Mouse (Mus musculus) thymus, postnatal 25 days (tissue): ENCODE data around the gene Gpr22.
A peak's percentile ranks its signal among the peaks of the same experiment; 100 is the strongest.

ENCODE experiments used
- DNase-seq: peaks from one replicate; pipeline ENCODE4 v3.0.0; 2022

Gpr22 gene

DNA sequence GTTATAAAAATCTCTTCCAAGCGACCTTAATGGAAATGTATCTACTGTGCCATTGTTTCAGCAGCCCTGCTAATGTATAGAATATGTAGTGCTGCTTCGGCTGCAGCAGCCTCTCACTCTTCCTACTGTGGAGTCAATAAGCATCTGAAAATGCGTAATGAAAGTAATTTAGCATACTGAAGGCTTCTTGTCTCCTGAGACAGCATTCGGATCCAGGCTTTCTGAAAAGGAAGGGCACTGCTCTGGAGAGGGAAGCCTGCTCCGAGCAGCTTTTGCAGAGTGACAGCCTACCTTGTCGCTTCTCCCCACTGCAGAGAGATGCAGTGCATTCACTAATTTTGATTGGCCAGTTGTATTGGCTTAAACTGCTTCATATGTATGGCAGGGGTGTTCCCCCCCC is at the start of gene Gpr22:
Gpr22 (minus strand) TSS at position 348 of the 400 bp plus-strand sequence.
- no peak for DNase-seq

GRCm38 (mm10) chr12:31755885-31756755 is 42.4 kb upstream of the Gpr22 start:
- DNase-seq: peak; percentile 14

DNA sequence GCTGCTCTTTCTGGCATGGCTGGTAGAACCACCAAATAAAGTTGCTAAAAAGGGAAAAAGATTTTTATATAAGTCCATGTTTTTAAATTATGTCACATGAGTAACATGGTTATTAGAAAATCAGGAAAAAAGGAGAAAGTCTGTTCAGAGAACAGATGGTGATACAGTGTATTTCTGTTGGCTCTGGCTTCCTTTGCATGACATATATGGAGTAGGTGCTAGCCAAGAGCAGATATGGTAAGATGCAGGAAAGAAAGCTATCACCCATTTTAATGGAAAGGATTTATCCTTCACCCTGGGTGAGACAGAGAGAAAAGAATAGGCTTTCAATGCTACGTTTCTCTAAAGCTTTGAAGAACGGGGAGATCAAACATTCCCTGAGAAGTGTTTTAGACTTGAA is 40.7 kb upstream of the Gpr22 start:
- DNase-seq: no peak

GRCm38 (mm10) chr12:31749846-31750245 is 36.1 kb upstream of the Gpr22 start:
- no peak for DNase-seq

GRCm38 (mm10) chr12:31747301-31747700 is 33.6 kb upstream of the Gpr22 start:
- DNase-seq: no peak

DNA sequence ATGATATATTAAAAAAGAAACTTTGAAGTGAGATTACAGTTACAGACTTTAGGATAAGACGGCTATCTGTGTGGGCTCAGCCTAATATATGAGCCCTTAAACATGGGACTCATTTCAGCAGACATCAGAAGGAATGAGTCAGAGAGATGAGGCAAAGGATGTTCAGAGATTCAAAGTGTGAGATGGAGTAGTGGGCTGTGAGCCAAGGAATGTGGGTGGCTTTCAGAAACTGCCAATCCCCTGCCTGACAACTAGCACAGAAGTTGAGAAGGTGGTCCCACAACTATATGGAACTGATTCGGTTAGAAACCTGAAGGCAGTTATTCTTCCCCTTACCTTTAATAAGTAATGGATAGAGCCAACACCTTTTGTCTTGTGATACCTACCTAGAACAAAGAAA is 20.9 kb upstream of the Gpr22 start:
- no peak for DNase-seq

GRCm38 (mm10) chr12:31730126-31730525 is 16.4 kb upstream of the Gpr22 start:
- DNase-seq: no peak

DNA sequence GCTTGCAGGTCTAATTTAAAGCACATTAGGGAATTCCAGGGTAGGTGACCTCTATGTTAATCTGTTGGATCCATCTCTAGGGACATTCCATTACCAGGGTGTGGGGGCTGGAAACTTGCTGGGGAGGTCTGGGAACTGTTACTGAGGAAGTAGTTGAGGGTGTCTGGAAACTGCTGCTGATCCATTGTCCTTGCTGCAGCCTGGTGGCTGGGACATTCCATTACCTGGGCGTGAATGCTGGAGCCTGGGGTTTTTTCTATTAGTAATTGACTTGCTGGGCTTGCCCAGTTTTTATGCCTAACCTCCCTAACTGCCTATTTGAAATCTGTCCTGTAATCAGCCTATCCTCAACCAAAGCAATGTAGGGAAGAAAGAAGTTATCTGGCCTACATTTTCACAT is 13.0 kb upstream of the Gpr22 start:
- no peak for DNase-seq

DNA sequence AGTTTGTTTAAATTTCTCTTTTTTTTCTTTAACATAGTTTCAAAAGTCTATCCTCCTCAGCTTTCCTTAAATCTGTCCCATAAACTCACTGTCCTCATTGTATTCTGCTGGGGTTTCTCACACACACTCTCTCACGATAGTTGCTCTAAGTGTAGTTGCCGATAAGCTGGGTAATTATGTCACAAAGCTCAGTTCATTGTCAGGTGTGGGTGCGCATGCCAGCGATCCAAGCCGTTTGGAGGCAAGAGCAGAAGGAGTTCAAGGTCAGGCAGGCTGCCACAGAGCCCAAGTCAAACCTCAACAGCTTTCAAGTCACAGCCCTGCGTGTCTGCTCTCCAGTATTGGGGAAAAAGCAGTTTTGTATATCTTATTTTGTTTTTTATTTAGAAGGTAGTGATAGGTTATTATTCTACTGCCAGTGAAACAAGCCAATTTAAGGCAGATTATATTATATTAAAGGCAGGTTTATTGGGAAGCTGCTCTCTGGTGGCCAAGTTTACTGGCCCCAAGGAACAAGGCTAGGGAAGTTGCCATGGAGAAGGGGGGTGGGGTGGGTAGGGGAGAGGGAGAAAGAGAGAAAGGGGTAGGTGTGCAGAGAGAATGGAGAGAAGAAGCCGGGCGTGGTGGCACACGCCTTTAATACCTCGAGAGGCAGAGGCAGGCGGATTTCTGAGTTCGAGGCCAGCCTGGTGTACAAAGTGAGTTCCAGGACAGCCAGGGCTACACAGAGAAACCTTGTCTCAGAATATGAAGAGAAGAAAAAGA is 11.9 kb upstream of the Gpr22 start:
- no peak for DNase-seq

GRCm38 (mm10) chr12:31724576-31724975 is 10.8 kb upstream of the Gpr22 start:
- no peak for DNase-seq

DNA sequence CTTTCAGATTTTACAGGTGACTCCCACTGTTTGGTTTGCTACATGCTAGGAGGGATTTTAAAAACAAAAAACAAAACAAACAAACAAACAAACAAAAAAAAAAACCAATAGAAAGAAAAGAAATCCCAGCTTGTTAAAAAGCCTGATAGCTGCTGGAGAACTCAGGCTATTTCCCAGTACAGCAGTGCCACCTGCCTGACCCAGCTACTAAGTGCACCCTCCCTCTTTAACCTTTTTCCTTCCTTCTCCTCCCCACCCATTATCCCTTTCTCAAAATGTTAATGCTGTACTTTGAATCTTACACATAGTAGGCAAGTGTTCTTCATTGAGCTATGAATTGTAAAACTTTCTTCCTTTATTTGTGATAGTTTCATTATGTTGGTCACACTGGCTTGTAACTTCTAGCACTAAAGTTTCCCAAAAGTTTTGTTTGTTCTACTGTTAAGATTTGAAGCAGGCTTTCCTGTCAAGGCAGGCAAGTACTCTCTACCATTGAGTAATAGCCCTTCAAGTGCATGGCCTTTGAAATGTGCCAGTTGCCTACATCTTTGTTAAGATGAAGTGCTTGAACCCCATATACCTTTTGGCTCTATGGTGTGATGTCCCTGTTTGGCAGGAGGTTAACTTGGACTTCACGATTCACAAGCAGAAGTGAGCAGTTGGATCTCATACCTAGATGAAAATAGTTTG is 6.0 kb upstream of the Gpr22 start:
- DNase-seq: no peak

DNA sequence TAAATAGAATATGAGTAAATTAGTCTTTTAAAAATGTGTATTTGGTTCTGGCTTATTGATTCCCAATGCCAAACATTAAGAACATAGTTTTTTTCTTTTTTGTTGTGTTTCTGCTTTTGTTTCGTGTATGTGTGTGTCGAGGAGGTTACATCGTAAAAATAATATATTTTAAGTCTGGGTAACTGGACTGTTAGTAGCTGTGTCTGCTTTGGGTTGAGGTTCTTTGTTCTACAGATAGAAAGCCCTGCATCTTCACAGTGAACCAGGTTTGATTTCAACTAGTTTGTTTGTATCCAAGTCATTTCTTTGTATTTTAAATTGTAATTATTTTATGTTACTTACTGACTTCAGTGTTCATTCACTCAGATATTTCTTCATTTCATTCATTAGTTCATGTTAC is 323 bp upstream of the Gpr22 start:
- no peak for DNase-seq

- DNase-seq: no peak
Measured at GRCm38 (mm10) chr12:31712727-31713126, 1.0 kb downstream of the Gpr22 start.

DNA sequence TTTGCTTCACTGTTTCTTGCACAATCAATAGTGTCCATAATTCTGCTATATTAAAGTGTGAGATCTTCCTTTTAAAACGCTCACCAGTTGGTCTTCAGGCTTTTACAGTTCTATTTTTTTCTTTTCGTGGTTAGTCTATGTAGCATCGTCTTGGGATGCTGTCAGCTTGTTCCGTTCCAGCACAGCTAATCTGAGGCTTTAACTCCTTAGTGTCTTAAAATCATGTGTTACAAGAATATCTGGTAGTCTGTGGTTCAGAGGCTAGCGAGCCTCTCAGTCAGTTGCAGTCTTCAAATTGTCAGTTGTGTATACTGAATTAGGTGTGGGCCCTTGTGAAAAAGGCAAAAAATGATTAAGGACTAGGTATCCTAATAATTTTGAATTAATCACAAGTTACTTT is 1.5 kb downstream of the Gpr22 start:
- DNase-seq: no peak

DNA sequence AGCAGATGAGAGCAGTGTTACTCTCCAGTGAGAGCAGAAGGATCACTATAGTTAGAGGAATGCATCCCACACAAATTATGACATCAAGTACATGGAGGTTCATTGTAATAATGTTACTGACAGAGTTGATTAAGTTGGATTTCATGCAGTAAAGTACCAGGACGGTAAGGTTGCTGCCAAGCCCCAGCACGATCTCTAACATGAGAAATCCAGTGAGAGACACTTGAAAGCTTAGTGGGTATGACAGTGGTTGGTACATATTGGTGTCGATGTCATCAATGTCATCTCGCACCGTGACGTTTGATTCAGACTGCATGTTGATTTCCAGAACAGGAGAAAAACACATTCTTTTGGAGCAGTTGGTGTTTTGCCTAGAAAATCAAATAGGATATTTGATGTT is 4.1 kb downstream of the Gpr22 start:
- DNase-seq: no peak

DNA sequence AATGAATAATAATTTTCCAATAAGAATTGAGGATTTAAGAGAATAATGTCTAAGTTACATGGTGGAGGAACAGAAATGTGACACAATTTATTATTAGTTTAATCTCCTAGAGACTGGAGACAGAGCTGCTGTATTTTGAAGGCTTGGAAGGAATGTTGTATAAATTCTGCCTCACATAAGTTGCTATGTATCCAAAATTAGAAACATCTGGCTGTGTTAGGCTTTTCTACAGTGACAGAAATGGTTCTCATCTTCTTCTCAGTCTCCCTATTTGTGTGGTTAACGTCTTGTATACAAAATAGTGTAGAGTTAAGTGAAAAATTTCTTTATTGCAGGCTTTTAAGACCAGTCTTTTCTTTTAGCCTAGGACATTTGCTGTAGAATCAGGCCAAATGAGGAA is 6.2 kb downstream of the Gpr22 start:
- no peak for DNase-seq

GRCm38 (mm10) chr12:31706168-31706567 is 7.6 kb downstream of the Gpr22 start:
- no peak for DNase-seq

DNA sequence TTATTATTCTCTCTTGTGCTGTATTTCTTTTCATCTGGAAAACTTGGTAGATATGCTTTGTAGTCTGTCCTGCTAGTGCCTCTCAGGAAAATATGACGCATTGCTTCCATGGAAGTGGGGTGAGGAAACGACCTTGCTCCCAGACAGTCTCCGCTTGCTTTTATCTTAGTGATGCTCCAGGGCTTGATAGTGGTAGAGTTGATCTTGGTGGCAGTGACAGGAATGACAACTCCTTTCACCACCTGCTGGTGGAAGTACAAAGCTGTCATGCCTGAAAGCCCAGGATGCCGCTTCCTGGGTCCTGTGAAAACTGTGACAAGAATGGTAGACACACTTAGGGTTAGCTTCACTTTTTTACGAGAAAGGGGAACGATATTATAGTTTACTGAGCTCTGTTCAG is 9.8 kb downstream of the Gpr22 start:
- DNase-seq: no peak

GRCm38 (mm10) chr12:31701411-31701810 is 12.3 kb downstream of the Gpr22 start:
- DNase-seq: no peak

GRCm38 (mm10) chr12:31700623-31701347 is 13.0 kb downstream of the Gpr22 start:
- DNase-seq: no peak

DNA sequence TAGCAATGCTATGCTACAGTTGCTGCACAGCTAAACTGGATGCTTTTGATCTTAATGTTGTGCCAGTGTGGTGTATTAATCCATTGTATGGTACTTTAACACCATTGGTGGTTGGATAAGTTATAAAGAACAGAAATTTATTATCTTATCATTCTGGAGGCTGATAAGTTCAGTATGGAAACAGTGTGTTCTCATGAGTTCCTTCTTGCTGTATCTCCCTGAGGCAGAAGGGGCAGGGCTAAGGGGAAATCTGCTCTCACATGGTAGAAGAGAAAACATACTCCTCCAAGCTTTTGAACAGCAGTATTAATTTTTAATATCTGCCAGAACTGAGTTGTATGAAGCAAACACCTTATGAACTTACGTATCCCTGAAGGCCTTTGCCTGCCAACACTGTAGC is 20.5 kb downstream of the Gpr22 start:
- no peak for DNase-seq

DNA sequence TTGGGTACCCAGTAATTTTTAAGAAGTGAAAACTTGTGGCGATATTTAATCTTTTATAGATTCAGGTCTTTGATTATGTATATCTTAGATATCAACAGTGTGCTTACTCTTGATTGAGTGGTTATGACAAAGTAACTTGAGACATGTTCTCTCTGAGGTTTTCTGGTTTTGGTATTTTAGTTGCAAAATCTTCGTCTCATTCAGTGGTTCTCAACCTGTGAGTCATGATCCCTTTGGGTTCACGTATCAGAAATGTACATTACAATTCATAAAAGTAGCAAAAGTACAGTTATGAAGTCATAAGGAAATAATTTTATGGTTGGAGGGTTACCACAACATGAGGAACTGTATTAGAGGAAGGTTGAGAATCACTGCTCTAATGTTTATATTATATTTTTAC is 27.1 kb downstream of the Gpr22 start:
- no peak for DNase-seq

- DNase-seq: no peak
Measured at GRCm38 (mm10) chr12:31667187-31667586, 46.6 kb downstream of the Gpr22 start.
